Mouse (Mus musculus) limb, embryonic 15.5 days (tissue): ENCODE results near the gene Lgmn. TPM values are rescaled to one million over a fixed set of nuclear protein-coding genes. Genes with fewer than 3 reads are reported as not detected.

Experiments
- ATAC-seq: fragments of 200-750 bp; cut with Nextera tagmentation; 2 replicates; pipeline ENCODE4 v1.8.0; 2017; ENCODE audit warnings: low read depth, moderate TSS enrichment; ENCODE audit not compliant: insufficient number of reproducible peaks, low FRiP score, low TSS enrichment
- H3K27ac ChIP-seq: fragments of 300-500 bp; sonication (generic); 2 replicates; pipeline ENCODE4 v1.5.1; 2015; ENCODE audit warnings: moderate library complexity, mild to moderate bottlenecking, inconsistent platforms
- H3K27me3 ChIP-seq: fragments of 300-500 bp; sonication (generic); 2 replicates; pipeline ENCODE4 v1.6.1; 2015; ENCODE audit warnings: inconsistent platforms
- H3K36me3 ChIP-seq: fragments of 300-500 bp; sonication (generic); 2 replicates; pipeline ENCODE4 v1.6.1; 2015; ENCODE audit warnings: inconsistent platforms
- H3K4me1 ChIP-seq: fragments of 300-500 bp; sonication (generic); 2 replicates; pipeline ENCODE4 v1.6.1; 2015; ENCODE audit warnings: inconsistent platforms
- H3K4me2 ChIP-seq: fragments of 300-500 bp; sonication (generic); 2 replicates; pipeline ENCODE4 v1.6.1; 2015; ENCODE audit warnings: mild to moderate bottlenecking, inconsistent platforms
- H3K4me3 ChIP-seq: fragments of 300-500 bp; sonication (generic); 2 replicates; pipeline ENCODE4 v1.5.1; 2015; ENCODE audit warnings: mild to moderate bottlenecking, inconsistent platforms
- H3K9ac ChIP-seq: fragments of 300-500 bp; sonication (generic); 2 replicates; pipeline ENCODE4 v1.6.1; 2015; ENCODE audit warnings: inconsistent platforms
- H3K9me3 ChIP-seq: fragments of 300-500 bp; sonication (generic); 2 replicates; pipeline ENCODE4 v1.6.1; 2016; ENCODE audit warnings: inconsistent platforms
- WGBS: fragments of 180-500 bp; shearing (Covaris S2); methylation state at CpG from one replicate; pipeline ENCODE4 v1.1.7; 2015; 5-methylcytosine and 5-hydroxymethylcytosine counted together
- polyA plus RNA-seq: library from polyadenylated mRNA; unstranded; fragments of >200 nt; fragmentation: Nextera tagmentation; extraction: Ambion mirVana; gene quantifications from 2 replicates; pipeline ENCODE4 v1.2.1, GENCODE M21; 2015

Gene Lgmn
- polyA plus RNA-seq, result 90.4 and 111 TPM in 2 replicates

DNA sequence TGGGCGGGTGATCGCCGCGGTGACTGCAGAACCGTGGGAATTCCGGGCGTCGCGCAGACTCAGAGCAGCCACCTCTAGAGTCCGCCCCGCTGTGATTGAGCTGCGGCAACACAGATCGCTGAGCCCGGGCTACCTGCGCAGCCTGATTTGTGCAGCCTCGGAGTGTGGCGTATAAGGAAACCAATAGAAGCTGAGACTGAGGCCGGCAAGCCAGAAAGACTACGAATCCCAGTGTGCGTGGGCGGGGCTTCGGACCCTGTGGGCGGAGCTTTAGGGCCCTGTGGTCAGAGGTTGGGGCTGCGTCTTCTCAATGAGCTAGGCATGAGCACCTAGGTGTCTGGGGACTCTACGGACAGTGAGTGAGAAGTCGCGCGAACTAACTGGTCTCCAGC is at the start of gene Lgmn:
Gene Lgmn (minus strand): TSS at position 182 of the 392 bp plus-strand sequence.
- peak within 1 kb of the TSS; percentile 71 for H3K4me3 ChIP-seq
- H3K27me3 ChIP-seq, result no peaks in the 10 kb centered on the region
- H3K9me3 ChIP-seq, result no peaks in the 10 kb centered on the region
- H3K36me3 ChIP-seq, result no peaks in the 10 kb centered on the region
- peak within 1 kb of the TSS; percentile 65; the same call in 1 of the 2 replicates for H3K27ac ChIP-seq
- peak within 1 kb of the TSS; percentile 66 for H3K4me2 ChIP-seq
- ATAC-seq, result peak; percentile 98
- under 1% methylated on average over 28 of the region's 28 CpGs for WGBS
- peaks cover 15% of the 10 kb centered on the region for H3K4me1 ChIP-seq
- H3K9ac ChIP-seq, result peak within 1 kb of the TSS; percentile 46

GRCm38 (mm10) chr12:102484946-102485345 is 45.3 kb upstream of the Lgmn start:
- H3K4me3 ChIP-seq, result no peak overlapping the region
- WGBS, result 63% methylated on average over 3 of the region's 3 CpGs
- no peaks in the 10 kb centered on the region for H3K4me1 ChIP-seq
- H3K9ac ChIP-seq, result no peak overlapping the region
- no peak for ATAC-seq
- H3K36me3 ChIP-seq, result peaks cover 87% of the 10 kb centered on the region
- H3K4me2 ChIP-seq, result no peak overlapping the region
- no peaks in the 10 kb centered on the region for H3K9me3 ChIP-seq
- H3K27me3 ChIP-seq, result no peaks in the 10 kb centered on the region
- no peak overlapping the region for H3K27ac ChIP-seq

DNA sequence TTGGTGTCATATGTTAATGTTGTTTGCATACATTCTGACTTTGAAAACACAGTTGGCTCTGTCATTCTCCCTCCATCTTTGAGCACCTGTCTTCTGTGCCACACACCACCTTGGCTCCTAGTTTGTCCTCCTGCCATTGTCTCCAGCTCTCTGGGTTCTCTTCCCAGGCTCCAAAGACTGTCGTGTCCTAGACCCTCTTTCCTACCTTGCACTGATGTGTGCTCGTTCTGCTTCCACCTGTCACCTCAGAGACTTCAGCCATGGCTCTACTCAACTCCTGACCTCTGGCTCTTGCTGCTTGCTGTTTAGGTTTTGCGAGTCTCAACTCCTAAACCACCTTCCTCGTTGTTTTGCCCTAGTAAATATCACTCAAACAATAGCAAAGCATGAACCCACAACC is 40.9 kb upstream of the Lgmn start:
- H3K4me3 ChIP-seq, result no peak overlapping the region
- no peak overlapping the region for H3K9ac ChIP-seq
- H3K36me3 ChIP-seq, result peaks cover 76% of the 10 kb centered on the region
- ATAC-seq, result no peak
- H3K27me3 ChIP-seq, result no peaks in the 10 kb centered on the region
- no peaks in the 10 kb centered on the region for H3K9me3 ChIP-seq
- H3K4me2 ChIP-seq, result no peak overlapping the region
- WGBS, result 88% methylated on average over 4 of the region's 4 CpGs
- H3K4me1 ChIP-seq, result no peaks in the 10 kb centered on the region
- H3K27ac ChIP-seq, result no peak overlapping the region

- Histone ChIP-seq H3K36me3 (peaks cover 52% of the 10 kb centered on the region), H3K9ac (no peak overlapping the region), H3K4me1 (peaks cover 6% of the 10 kb centered on the region), H3K9me3 (no peaks in the 10 kb centered on the region), H3K27me3 (no peaks in the 10 kb centered on the region), H3K4me3 (no peak overlapping the region), H3K4me2 (no peak overlapping the region), H3K27ac (no peak overlapping the region)
- ATAC-seq, result no peak
- 87% methylated on average over 7 of the region's 7 CpGs for WGBS
Measured at GRCm38 (mm10) chr12:102474411-102474810, 34.8 kb upstream of the Lgmn start.

DNA sequence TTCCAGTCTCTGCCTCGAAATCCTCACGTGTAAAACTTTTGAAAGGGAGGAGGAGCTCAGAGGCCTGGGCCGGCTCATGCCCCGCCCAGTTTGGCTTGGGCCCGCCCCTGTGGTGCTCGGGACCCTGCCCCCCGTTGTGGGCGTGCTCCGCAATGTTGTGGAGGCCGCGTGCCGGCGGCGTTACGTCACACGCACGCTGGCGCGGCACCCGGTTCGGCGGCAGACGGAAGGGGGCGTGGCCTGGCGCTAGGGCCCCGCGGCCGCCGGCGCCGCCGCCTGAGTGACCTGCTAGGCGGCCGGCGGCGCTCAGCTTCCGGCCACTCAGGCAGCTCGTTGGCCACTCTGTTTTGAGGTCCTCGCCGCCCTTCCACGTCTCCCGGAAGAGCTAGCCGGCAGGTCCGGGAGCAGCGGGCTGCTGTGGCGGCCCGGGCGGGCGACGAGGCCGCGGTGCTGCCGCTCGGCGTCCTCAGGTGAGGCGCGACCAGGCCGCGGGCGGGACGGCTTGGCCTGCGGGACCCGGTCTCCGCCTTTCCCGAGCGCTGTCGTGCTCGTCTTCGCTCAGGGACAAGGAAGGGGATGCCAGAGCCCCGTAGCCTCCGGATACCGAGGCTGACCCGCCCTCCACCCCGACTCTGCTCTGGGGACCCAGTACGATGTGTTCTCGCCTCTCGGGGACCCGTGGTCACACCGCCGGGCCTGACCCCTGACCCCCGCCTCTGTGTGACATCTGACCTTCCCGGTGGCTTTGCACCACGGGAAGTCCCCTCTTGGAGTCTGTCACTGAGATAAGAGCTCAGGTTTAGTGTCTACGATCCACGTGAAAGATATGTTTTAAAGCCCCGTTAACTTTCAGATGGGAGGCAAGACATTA is 29.5 kb upstream of the Lgmn start, which contains the start of gene Golga5:
Gene Golga5 (plus strand): TSS at position 242 of the 871 bp plus-strand sequence.
- Histone ChIP-seq H3K9me3 (no peaks in the 10 kb centered on the region), H3K9ac (peak within 1 kb of the TSS; percentile 83), H3K4me2 (peak within 1 kb of the TSS; percentile 63), H3K36me3 (peaks cover 23% of the 10 kb centered on the region), H3K27ac (peak within 1 kb of the TSS; percentile 81), H3K4me1 (peaks cover 6% of the 10 kb centered on the region), H3K27me3 (no peaks in the 10 kb centered on the region), H3K4me3 (peak within 1 kb of the TSS; percentile 96)
- peak; percentile 99 for ATAC-seq
- under 1% methylated on average over 86 of the region's 86 CpGs for WGBS

- H3K4me2 ChIP-seq, result no peak overlapping the region
- 76% methylated on average over 1 of the region's 1 CpGs for WGBS
- no peaks in the 10 kb centered on the region for H3K27me3 ChIP-seq
- peaks cover 6% of the 10 kb centered on the region for H3K4me1 ChIP-seq
- no peak for ATAC-seq
- H3K36me3 ChIP-seq, result peaks cover 13% of the 10 kb centered on the region
- H3K27ac ChIP-seq, result no peak overlapping the region
- no peaks in the 10 kb centered on the region for H3K9me3 ChIP-seq
- H3K4me3 ChIP-seq, result no peak overlapping the region
- no peak overlapping the region for H3K9ac ChIP-seq
Measured at GRCm38 (mm10) chr12:102468136-102468535, 28.5 kb upstream of the Lgmn start.

DNA sequence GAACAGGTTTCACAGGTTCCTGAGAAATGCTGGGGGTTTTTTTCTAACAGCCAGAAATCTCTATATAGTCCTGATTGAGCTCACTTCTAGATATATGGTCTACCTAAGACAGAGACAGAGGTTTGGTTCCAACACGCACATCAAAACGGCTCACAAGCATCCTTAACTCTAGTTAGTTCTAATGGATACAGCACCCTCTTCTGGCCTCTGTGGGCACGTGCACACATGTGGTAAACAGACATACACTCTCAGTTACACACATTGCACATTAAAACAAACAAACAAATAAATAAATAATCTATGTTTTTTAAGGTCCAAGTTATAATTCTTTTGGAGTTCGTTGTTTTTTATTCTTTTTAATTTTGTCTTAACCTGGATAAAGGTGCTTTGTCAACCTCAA is 25.0 kb upstream of the Lgmn start:
- H3K36me3 ChIP-seq, result no peaks in the 10 kb centered on the region
- no peak overlapping the region for H3K4me2 ChIP-seq
- 58% methylated on average over 4 of the region's 4 CpGs for WGBS
- H3K27ac ChIP-seq, result no peak overlapping the region
- no peaks in the 10 kb centered on the region for H3K9me3 ChIP-seq
- H3K27me3 ChIP-seq, result no peaks in the 10 kb centered on the region
- H3K4me1 ChIP-seq, result 0 out of 2 replicates have a peak, but pooled peaks cover under 1% of the 10 kb centered on the region
- ATAC-seq, result no peak
- H3K4me3 ChIP-seq, result no peak overlapping the region
- no peak overlapping the region for H3K9ac ChIP-seq

GRCm38 (mm10) chr12:102461177-102461576 is 21.6 kb upstream of the Lgmn start:
- no peaks in the 10 kb centered on the region for H3K9me3 ChIP-seq
- no peaks in the 10 kb centered on the region for H3K36me3 ChIP-seq
- no peak overlapping the region for H3K4me2 ChIP-seq
- H3K9ac ChIP-seq, result no peak overlapping the region
- no peak for ATAC-seq
- H3K4me3 ChIP-seq, result no peak overlapping the region
- WGBS, result 66% methylated on average over 5 of the region's 5 CpGs
- no peaks in the 10 kb centered on the region for H3K27me3 ChIP-seq
- H3K4me1 ChIP-seq, result no peaks in the 10 kb centered on the region
- no peak overlapping the region for H3K27ac ChIP-seq

GRCm38 (mm10) chr12:102460014-102460413 is 20.4 kb upstream of the Lgmn start:
- Histone ChIP-seq H3K27ac (no peak overlapping the region), H3K36me3 (no peaks in the 10 kb centered on the region), H3K4me3 (no peak overlapping the region), H3K4me2 (no peak overlapping the region), H3K9ac (no peak overlapping the region), H3K4me1 (no peaks in the 10 kb centered on the region), H3K9me3 (no peaks in the 10 kb centered on the region), H3K27me3 (no peaks in the 10 kb centered on the region)
- 67% methylated on average over 5 of the region's 5 CpGs for WGBS
- no peak for ATAC-seq

GRCm38 (mm10) chr12:102456467-102457193 is 17.0 kb upstream of the Lgmn start:
- Histone ChIP-seq H3K4me1 (no peaks in the 10 kb centered on the region), H3K27ac (no peak overlapping the region), H3K9me3 (no peaks in the 10 kb centered on the region), H3K4me2 (no peak overlapping the region), H3K4me3 (no peak overlapping the region), H3K9ac (no peak overlapping the region), H3K36me3 (no peaks in the 10 kb centered on the region), H3K27me3 (no peaks in the 10 kb centered on the region)
- 75% methylated on average over 7 of the region's 7 CpGs for WGBS
- ATAC-seq, result no peak

GRCm38 (mm10) chr12:102453581-102453980 is 14.0 kb upstream of the Lgmn start:
- H3K27ac ChIP-seq, result no peak overlapping the region
- no peak for ATAC-seq
- H3K27me3 ChIP-seq, result no peaks in the 10 kb centered on the region
- H3K4me2 ChIP-seq, result no peak overlapping the region
- H3K4me3 ChIP-seq, result no peak overlapping the region
- H3K9ac ChIP-seq, result no peak overlapping the region
- H3K36me3 ChIP-seq, result no peaks in the 10 kb centered on the region
- WGBS, result 17% methylated on average over 6 of the region's 6 CpGs
- H3K9me3 ChIP-seq, result no peaks in the 10 kb centered on the region
- peaks cover 6% of the 10 kb centered on the region; the same call in 1 of the 2 replicates for H3K4me1 ChIP-seq
